Mouse (Mus musculus) stomach, embryonic 14.5 days (tissue): ENCODE results near the gene Prr12. TPM values are rescaled to one million over a fixed set of nuclear protein-coding genes. Genes with fewer than 3 reads are reported as not detected.

Source experiments
- ATAC-seq: fragments of 200-750 bp; cut with Nextera tagmentation; 2 replicates; pipeline ENCODE4 v1.8.0; 2017; ENCODE audit warnings: low read depth, moderate TSS enrichment; ENCODE audit not compliant: insufficient number of reproducible peaks, insufficient read depth, low FRiP score
- H3K27ac ChIP-seq: fragments of 300-500 bp; sonication (generic); 2 replicates; pipeline ENCODE4 v1.5.1; 2014; ENCODE audit warnings: mild to moderate bottlenecking, low read length, moderate library complexity, mixed read lengths
- H3K27me3 ChIP-seq: fragments of 300-500 bp; sonication (generic); 2 replicates; pipeline ENCODE4 v1.6.1; 2014; ENCODE audit warnings: low read length, control low read depth, mixed read lengths; ENCODE audit not compliant: control insufficient read depth, insufficient read depth
- H3K36me3 ChIP-seq: fragments of 300-500 bp; sonication (generic); 2 replicates; pipeline ENCODE4 v1.6.1; 2014; ENCODE audit warnings: mild to moderate bottlenecking, control low read depth, low read length, moderate library complexity, mixed read lengths; ENCODE audit not compliant: control insufficient read depth, insufficient read depth
- H3K4me1 ChIP-seq: fragments of 300-500 bp; sonication (generic); 2 replicates; pipeline ENCODE4 v1.6.1; 2014; ENCODE audit warnings: low read length, control low read depth, mixed read lengths; ENCODE audit not compliant: control insufficient read depth, insufficient read depth
- H3K4me2 ChIP-seq: fragments of 300-500 bp; sonication (generic); replicated peaks from 2 replicates; pipeline ENCODE4 v1.6.1; 2014; ENCODE audit warnings: low read depth, low read length, control low read depth
- H3K4me3 ChIP-seq: fragments of 300-500 bp; sonication (generic); 2 replicates; pipeline ENCODE4 v1.5.1; 2014; ENCODE audit warnings: low read depth, low read length, control low read depth
- H3K9ac ChIP-seq: fragments of 300-500 bp; sonication (generic); replicated peaks from 2 replicates; pipeline ENCODE4 v1.6.1; 2014; ENCODE audit warnings: low read depth, mild to moderate bottlenecking, control low read depth, low read length, moderate library complexity, mixed read lengths
- H3K9me3 ChIP-seq: fragments of 300-500 bp; sonication (generic); 2 replicates; pipeline ENCODE4 v1.6.1; 2016; ENCODE audit warnings: low read depth, low read length, control low read depth; ENCODE audit not compliant: control insufficient read depth
- WGBS: fragments of 180-500 bp; shearing (Covaris S2); extraction: QIAGEN DNeasy Blood & Tissue Kit; methylation state at CpG from one replicate; pipeline ENCODE4 v1.1.7; 2014; 5-methylcytosine and 5-hydroxymethylcytosine counted together
- polyA plus RNA-seq: library from polyadenylated mRNA; unstranded; fragments of >200 nt; fragmentation: Nextera tagmentation; extraction: Ambion mirVana; gene quantifications from 2 replicates; pipeline ENCODE4 v1.2.1, GENCODE M21; 2014

The Prr12 gene
- polyA plus RNA-seq, 1 experiment from 2014 or later: 17.8 TPM

- no peaks in the 10 kb centered on the region for H3K27me3 ChIP-seq
- WGBS: 95% methylated on average over 6 of the region's 6 CpGs
- H3K4me1 ChIP-seq: peaks cover 9% of the 10 kb centered on the region
- H3K27ac ChIP-seq: no peak overlapping the region
- no peak for ATAC-seq
- no peak overlapping the region for H3K4me3 ChIP-seq
- peak overlapping the region; percentile 64 for H3K4me2 ChIP-seq
- peak overlapping the region; percentile 42; the same call in 1 of the 2 replicates for H3K9ac ChIP-seq
- H3K36me3 ChIP-seq: no peaks in the 10 kb centered on the region
- no peaks in the 10 kb centered on the region for H3K9me3 ChIP-seq
Measured at GRCm38 (mm10) chr7:45060632-45061122, 8.0 kb upstream of the Prr12 start.

GRCm38 (mm10) chr7:45058607-45059571 lies 6.2 kb upstream of the Prr12 start:
- H3K27me3 ChIP-seq: no peaks in the 10 kb centered on the region
- WGBS: 77% methylated on average over 10 of the region's 10 CpGs
- no peak overlapping the region for H3K4me3 ChIP-seq
- H3K9ac ChIP-seq: no peak overlapping the region
- no peak for ATAC-seq
- H3K4me2 ChIP-seq: no peak overlapping the region
- H3K9me3 ChIP-seq: no peaks in the 10 kb centered on the region
- H3K36me3 ChIP-seq: no peaks in the 10 kb centered on the region
- H3K27ac ChIP-seq: no peak overlapping the region
- H3K4me1 ChIP-seq: peaks cover 9% of the 10 kb centered on the region

DNA sequence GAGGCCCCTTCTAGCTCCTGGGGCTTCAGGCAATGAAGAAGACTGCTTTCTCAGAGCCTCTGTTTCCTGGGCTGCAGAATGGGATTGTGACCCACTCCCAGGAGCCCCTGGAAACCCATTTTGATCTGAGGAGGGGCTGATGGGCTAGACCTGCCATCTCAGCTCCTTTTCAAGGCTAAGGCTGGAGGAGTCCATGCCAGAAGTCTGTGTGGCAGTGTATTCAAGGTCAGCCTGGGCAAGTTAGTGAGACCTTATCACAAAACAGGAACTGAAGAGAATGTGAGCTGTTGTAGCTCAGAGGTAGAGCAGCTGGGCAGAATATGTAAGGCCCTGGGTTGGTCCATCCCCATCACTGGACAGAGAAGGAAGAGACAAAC lies 4.3 kb upstream of the Prr12 start:
- Histone ChIP-seq H3K27me3 (no peaks in the 10 kb centered on the region), H3K27ac (no peak overlapping the region), H3K9me3 (no peaks in the 10 kb centered on the region), H3K4me1 (peaks cover 9% of the 10 kb centered on the region), H3K4me3 (no peak overlapping the region), H3K4me2 (no peak overlapping the region), H3K36me3 (no peaks in the 10 kb centered on the region), H3K9ac (no peak overlapping the region)
- no peak for ATAC-seq

GRCm38 (mm10) chr7:45056329-45056971 lies 3.8 kb upstream of the Prr12 start:
- no peak for ATAC-seq
- Histone ChIP-seq H3K36me3 (no peaks in the 10 kb centered on the region), H3K4me1 (peaks cover 5% of the 10 kb centered on the region), H3K4me2 (no peak overlapping the region), H3K9ac (no peak overlapping the region), H3K9me3 (no peaks in the 10 kb centered on the region), H3K27me3 (no peaks in the 10 kb centered on the region), H3K27ac (no peak overlapping the region), H3K4me3 (no peak overlapping the region)
- 66% methylated on average over 14 of the region's 14 CpGs for WGBS

- WGBS: under 1% methylated on average over 33 of the region's 33 CpGs
- peak overlapping the region; percentile 97 for H3K4me2 ChIP-seq
- H3K27me3 ChIP-seq: no peaks in the 10 kb centered on the region
- H3K4me3 ChIP-seq: peak overlapping the region; percentile 86
- peaks cover 9% of the 10 kb centered on the region for H3K4me1 ChIP-seq
- peaks cover 14% of the 10 kb centered on the region for H3K36me3 ChIP-seq
- H3K9me3 ChIP-seq: no peaks in the 10 kb centered on the region
- H3K9ac ChIP-seq: peak overlapping the region; percentile 81
- ATAC-seq: peak; percentile 94
- peak overlapping the region; percentile 99 for H3K27ac ChIP-seq
Measured at GRCm38 (mm10) chr7:45053931-45054510, 1.3 kb upstream of the Prr12 start.

GRCm38 (mm10) chr7:45053117-45053930 lies 643 bp upstream of the Prr12 start:
- H3K27me3 ChIP-seq: no peaks in the 10 kb centered on the region
- peak overlapping the region; percentile 86 for H3K4me3 ChIP-seq
- H3K9ac ChIP-seq: peak overlapping the region; percentile 81
- H3K27ac ChIP-seq: peak overlapping the region; percentile 99
- under 1% methylated on average over 39 of the region's 59 CpGs for WGBS
- H3K9me3 ChIP-seq: no peaks in the 10 kb centered on the region
- peaks cover 9% of the 10 kb centered on the region for H3K4me1 ChIP-seq
- peaks cover 21% of the 10 kb centered on the region for H3K36me3 ChIP-seq
- H3K4me2 ChIP-seq: peak overlapping the region; percentile 97
- ATAC-seq: peak; percentile 29

DNA sequence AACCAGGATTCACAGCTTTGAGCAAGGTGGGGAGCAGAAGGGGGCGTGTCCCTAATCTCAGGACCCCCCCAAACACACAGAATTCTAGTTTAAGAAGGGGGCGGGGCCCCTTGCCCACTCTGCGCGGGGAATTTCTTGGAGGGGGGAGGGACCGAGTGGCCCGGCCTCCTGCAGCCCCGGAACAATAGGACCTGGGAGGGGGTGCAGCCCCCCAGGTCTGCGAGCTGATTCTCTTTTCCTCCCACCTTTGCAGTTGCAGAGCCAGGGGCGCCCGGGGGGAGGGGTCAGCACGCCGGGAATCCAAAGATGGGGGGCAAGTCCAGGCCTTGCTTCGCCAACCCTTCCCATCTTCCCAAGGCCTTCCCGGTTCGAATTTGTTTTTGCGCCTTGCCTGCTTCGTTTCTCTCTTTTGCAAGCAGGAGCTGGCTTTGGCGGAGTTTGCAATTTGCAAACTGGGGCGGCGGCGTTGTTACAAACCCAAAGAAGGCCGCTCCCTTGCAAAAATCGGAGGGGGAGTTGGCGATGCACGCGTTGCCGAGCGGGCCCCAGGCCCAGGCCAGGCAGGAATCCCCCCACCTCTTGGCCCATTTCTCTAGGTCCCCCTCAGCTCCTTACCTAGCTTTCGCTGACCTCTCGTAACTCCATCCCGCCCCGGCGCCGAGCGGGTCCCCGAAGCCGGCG lies 360 bp downstream of the Prr12 start:
- Histone ChIP-seq H3K4me2 (peak overlapping the region; percentile 97), H3K4me1 (peaks cover 9% of the 10 kb centered on the region), H3K4me3 (peak overlapping the region; percentile 86), H3K9me3 (no peaks in the 10 kb centered on the region), H3K27ac (peak overlapping the region; percentile 99), H3K27me3 (no peaks in the 10 kb centered on the region), H3K36me3 (peaks cover 31% of the 10 kb centered on the region), H3K9ac (peak overlapping the region; percentile 81)
- under 1% methylated on average over 37 of the region's 38 CpGs for WGBS
- ATAC-seq: no peak
